Mouse (Mus musculus): Measurements from ENCODE around the gene Rd3. TPM values are rescaled to one million over a fixed set of nuclear protein-coding genes. Genes with fewer than 3 reads are reported as not detected.

Gene Rd3
- polyA plus RNA-seq, 2 experiments: 0.50 to 0.91 TPM

DNA sequence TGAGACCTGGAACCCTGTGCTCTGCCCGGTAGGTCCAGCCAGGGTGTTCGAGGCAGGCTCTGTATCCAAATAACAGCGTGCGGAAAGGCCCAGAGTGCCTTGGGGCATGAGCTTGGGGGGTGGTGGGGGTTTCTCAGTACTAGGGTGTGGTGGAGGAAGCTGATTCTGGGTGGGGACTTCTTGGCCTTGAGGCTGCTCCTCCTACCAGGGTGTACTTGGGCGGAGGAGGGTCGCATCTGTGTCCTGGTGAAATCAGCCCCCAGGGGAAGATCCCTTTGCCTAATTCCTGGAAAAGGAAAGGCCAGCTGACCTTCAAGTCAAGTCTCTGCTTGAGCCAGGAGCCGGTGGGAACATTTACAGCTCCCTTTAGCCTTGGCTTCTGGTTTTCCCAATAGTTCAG is 30.9 kb upstream of the Rd3 start:
- TF ChIP-seq POLR2A (IDR thresholded peaks at IDR 0.05; ENCODE audit: borderline replicate concordance, extremely low read depth, insufficient read depth, insufficient read length): no peak
- ATAC-seq (ENCODE audit: low FRiP score, low read depth): no peak
- H3K9ac ChIP-seq (ENCODE audit: low read depth, low read length, severe bottlenecking): no peak overlapping the region
- H3K4me2 ChIP-seq (replicated peaks; ENCODE audit: low read depth, low read length, severe bottlenecking): no peak overlapping the region
- H3K9me3 ChIP-seq (ENCODE audit: control insufficient read depth, low read length): no peaks in the 10 kb centered on the region
- no peaks in the 10 kb centered on the region for H3K36me3 ChIP-seq (ENCODE audit: control insufficient read depth, insufficient read depth, low read length)
- 65% methylated on average over 7 of the region's 7 CpGs for WGBS
- no peaks in the 10 kb centered on the region for H3K27me3 ChIP-seq (ENCODE audit: control insufficient read depth, insufficient read depth, low read length)
- no peaks in the 10 kb centered on the region for H3K4me1 ChIP-seq (ENCODE audit: control insufficient read depth, insufficient read depth, low read length)
- no peak overlapping the region for H3K4me3 ChIP-seq (replicated peaks; ENCODE audit: low read length)
- DNase-seq (ENCODE audit: low spot score): no peak
- no peak overlapping the region for H3K27ac ChIP-seq (replicated peaks; ENCODE audit: low read depth, low read length)

DNA sequence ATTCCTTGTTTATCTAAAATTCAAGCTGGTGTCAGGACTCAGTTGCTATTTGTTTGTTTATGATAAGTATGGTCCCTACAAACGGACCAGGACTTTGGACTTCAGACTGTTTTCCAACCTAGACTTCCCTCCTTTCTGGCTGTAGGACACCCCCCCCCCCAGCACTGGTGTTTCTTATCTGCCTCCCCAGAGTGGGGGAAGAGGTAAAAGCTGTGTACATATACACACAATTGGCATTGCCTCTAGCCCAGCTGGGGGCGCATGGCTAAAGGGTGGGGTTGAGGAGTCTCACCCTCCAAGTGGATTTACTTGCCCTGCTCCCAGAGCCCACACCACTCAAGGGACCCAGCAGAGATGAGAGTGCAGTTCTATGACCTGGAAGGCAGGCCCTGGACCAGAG is 30.3 kb upstream of the Rd3 start:
- DNase-seq (ENCODE audit: low spot score): no peak
- no peak overlapping the region for H3K27ac ChIP-seq (replicated peaks; ENCODE audit: low read depth, low read length)
- 83% methylated on average over 2 of the region's 2 CpGs for WGBS
- ATAC-seq (ENCODE audit: low FRiP score, low read depth): no peak
- H3K9me3 ChIP-seq (ENCODE audit: control insufficient read depth, low read length): no peaks in the 10 kb centered on the region
- TF ChIP-seq POLR2A (IDR thresholded peaks at IDR 0.05; ENCODE audit: borderline replicate concordance, extremely low read depth, insufficient read depth, insufficient read length): no peak
- H3K4me2 ChIP-seq (replicated peaks; ENCODE audit: low read depth, low read length, severe bottlenecking): no peak overlapping the region
- no peaks in the 10 kb centered on the region for H3K27me3 ChIP-seq (ENCODE audit: control insufficient read depth, insufficient read depth, low read length)
- no peak overlapping the region for H3K9ac ChIP-seq (ENCODE audit: low read depth, low read length, severe bottlenecking)
- no peaks in the 10 kb centered on the region for H3K36me3 ChIP-seq (ENCODE audit: control insufficient read depth, insufficient read depth, low read length)
- no peaks in the 10 kb centered on the region for H3K4me1 ChIP-seq (ENCODE audit: control insufficient read depth, insufficient read depth, low read length)
- no peak overlapping the region for H3K4me3 ChIP-seq (replicated peaks; ENCODE audit: low read length)

DNA sequence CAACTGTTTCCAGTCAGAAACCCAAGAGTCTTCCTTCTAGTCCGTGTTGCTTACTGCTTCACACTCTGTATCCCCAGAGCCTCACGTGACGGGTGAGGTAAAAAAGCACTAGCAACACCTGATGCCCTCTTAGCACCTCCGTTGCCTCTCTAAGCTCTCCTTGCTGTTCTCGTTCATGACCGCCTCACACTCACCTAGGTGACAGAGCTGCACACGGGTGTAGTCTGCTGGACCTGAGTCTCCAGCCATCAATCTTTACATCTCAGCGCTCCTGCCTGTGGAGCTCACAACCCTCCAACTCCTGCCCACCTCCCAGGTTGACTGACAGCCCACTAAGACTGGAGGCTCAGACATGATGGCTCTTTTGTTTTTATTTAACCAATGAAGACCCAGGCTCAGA is 29.4 kb upstream of the Rd3 start:
- H3K4me1 ChIP-seq (ENCODE audit: control insufficient read depth, insufficient read depth, low read length): no peaks in the 10 kb centered on the region
- no peaks in the 10 kb centered on the region for H3K9me3 ChIP-seq (ENCODE audit: control insufficient read depth, low read length)
- 78% methylated on average over 8 of the region's 8 CpGs for WGBS
- DNase-seq (ENCODE audit: low spot score) (no peak), ATAC-seq (ENCODE audit: low FRiP score, low read depth) (no peak)
- no peaks in the 10 kb centered on the region for H3K36me3 ChIP-seq (ENCODE audit: control insufficient read depth, insufficient read depth, low read length)
- no peak overlapping the region for H3K4me3 ChIP-seq (replicated peaks; ENCODE audit: low read length)
- no peak overlapping the region for H3K27ac ChIP-seq (replicated peaks; ENCODE audit: low read depth, low read length)
- no peaks in the 10 kb centered on the region for H3K27me3 ChIP-seq (ENCODE audit: control insufficient read depth, insufficient read depth, low read length)
- H3K4me2 ChIP-seq (replicated peaks; ENCODE audit: low read depth, low read length, severe bottlenecking): no peak overlapping the region
- no peak for TF ChIP-seq POLR2A (IDR thresholded peaks at IDR 0.05; ENCODE audit: borderline replicate concordance, extremely low read depth, insufficient read depth, insufficient read length)
- no peak overlapping the region for H3K9ac ChIP-seq (ENCODE audit: low read depth, low read length, severe bottlenecking)

DNA sequence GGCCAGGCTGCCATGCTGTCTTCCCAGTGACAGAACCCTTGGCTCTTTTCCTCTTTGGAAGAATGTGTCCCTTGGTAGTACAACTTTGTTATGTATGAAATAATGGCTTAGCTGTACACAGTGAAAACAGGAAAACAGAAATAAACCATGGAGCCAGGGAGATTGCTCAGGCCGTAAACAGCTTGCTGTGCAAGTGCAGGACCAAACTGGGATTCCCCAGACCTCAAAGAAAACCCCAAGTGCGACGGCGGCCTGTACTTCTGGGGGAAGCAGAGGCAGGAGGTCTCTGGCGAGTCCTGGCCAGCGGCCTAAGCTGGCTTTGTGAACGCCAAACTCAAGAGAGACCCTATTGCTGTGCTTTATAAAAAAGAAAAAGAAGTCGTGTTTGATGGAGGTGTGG is 28.6 kb upstream of the Rd3 start:
- Histone ChIP-seq H3K4me2 (replicated peaks; ENCODE audit: low read depth, low read length, severe bottlenecking) (no peak overlapping the region), H3K4me3 (replicated peaks; ENCODE audit: low read length) (no peak overlapping the region), H3K9ac (ENCODE audit: low read depth, low read length, severe bottlenecking) (no peak overlapping the region), H3K36me3 (ENCODE audit: control insufficient read depth, insufficient read depth, low read length) (no peaks in the 10 kb centered on the region), H3K27me3 (ENCODE audit: control insufficient read depth, insufficient read depth, low read length) (no peaks in the 10 kb centered on the region), H3K9me3 (ENCODE audit: control insufficient read depth, low read length) (no peaks in the 10 kb centered on the region), H3K4me1 (ENCODE audit: control insufficient read depth, insufficient read depth, low read length) (no peaks in the 10 kb centered on the region), H3K27ac (replicated peaks; ENCODE audit: low read depth, low read length) (no peak overlapping the region)
- DNase-seq (ENCODE audit: low spot score) (no peak), ATAC-seq (ENCODE audit: low FRiP score, low read depth) (no peak)
- TF ChIP-seq POLR2A (IDR thresholded peaks at IDR 0.05; ENCODE audit: borderline replicate concordance, extremely low read depth, insufficient read depth, insufficient read length): no peak
- 72% methylated on average over 8 of the region's 8 CpGs for WGBS

DNA sequence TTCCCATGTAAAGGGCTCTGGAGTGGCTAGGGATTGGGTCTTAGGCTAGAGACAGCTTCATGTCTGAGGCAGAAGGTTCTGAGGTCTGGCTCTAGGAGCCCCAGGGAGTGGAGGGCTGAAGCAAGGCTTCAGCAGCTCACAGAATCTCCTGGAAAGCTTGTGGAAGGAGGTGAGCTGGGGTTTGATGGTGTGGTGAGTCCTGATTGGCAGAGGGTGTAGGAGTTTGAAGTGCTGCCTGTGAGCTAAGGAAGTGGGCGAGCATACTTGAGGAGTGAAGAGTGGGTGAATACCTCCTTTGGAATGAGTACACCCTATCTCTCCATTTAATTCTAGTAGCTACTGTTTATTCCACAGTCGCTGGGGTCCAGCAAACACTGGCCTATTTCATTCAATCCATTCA is 26.6 kb upstream of the Rd3 start:
- no peak for TF ChIP-seq POLR2A (IDR thresholded peaks at IDR 0.05; ENCODE audit: borderline replicate concordance, extremely low read depth, insufficient read depth, insufficient read length)
- Histone ChIP-seq H3K36me3 (ENCODE audit: control insufficient read depth, insufficient read depth, low read length) (no peaks in the 10 kb centered on the region), H3K9ac (ENCODE audit: low read depth, low read length, severe bottlenecking) (no peak overlapping the region), H3K4me2 (replicated peaks; ENCODE audit: low read depth, low read length, severe bottlenecking) (no peak overlapping the region), H3K27me3 (ENCODE audit: control insufficient read depth, insufficient read depth, low read length) (no peaks in the 10 kb centered on the region), H3K4me1 (ENCODE audit: control insufficient read depth, insufficient read depth, low read length) (no peaks in the 10 kb centered on the region), H3K4me3 (replicated peaks; ENCODE audit: low read length) (no peak overlapping the region), H3K27ac (replicated peaks; ENCODE audit: low read depth, low read length) (no peak overlapping the region), H3K9me3 (ENCODE audit: control insufficient read depth, low read length) (no peaks in the 10 kb centered on the region)
- WGBS: 69% methylated on average over 2 of the region's 2 CpGs
- DNase-seq (ENCODE audit: low spot score): no peak
- ATAC-seq (ENCODE audit: low FRiP score, low read depth): no peak

DNA sequence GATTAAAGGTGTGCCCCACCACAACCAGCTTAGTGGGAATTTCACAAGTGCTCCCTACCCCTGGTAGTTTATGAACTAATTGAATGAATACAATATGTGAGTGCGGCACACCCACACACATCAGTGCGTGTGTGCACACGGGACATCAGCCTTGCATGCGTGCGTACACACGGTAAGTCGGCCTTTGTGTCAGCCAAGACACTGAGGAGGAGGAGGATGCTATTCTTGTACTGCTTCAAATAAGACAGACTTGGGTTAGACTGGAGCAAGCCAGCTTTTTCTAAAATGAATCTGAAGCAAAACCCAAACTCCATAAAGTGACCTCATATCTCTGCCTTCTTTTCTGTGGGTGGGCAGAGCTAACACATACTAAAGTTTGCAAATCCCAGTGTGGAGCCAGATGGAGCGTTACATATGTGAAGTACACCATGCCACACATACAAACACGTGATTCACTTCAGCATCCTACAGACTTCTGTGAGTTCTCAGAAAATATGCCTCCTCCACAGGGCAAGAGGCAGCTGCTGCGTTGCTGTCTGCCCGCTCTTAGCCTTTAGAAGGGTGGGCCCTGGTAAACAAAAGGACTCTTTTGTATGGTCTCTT is 24.3 kb upstream of the Rd3 start:
- Histone ChIP-seq H3K27me3 (ENCODE audit: control insufficient read depth, insufficient read depth, low read length) (no peaks in the 10 kb centered on the region), H3K9me3 (ENCODE audit: control insufficient read depth, low read length) (no peaks in the 10 kb centered on the region), H3K36me3 (ENCODE audit: control insufficient read depth, insufficient read depth, low read length) (no peaks in the 10 kb centered on the region), H3K9ac (ENCODE audit: low read depth, low read length, severe bottlenecking) (no peak overlapping the region), H3K4me1 (ENCODE audit: control insufficient read depth, insufficient read depth, low read length) (no peaks in the 10 kb centered on the region), H3K27ac (replicated peaks; ENCODE audit: low read depth, low read length) (no peak overlapping the region), H3K4me3 (replicated peaks; ENCODE audit: low read length) (no peak overlapping the region), H3K4me2 (replicated peaks; ENCODE audit: low read depth, low read length, severe bottlenecking) (no peak overlapping the region)
- 91% methylated on average over 11 of the region's 11 CpGs for WGBS
- DNase-seq (ENCODE audit: low spot score) (no peak), ATAC-seq (ENCODE audit: low FRiP score, low read depth) (no peak)
- no peak for TF ChIP-seq POLR2A (IDR thresholded peaks at IDR 0.05; ENCODE audit: borderline replicate concordance, extremely low read depth, insufficient read depth, insufficient read length)
